Mouse (Mus musculus) left cerebral cortex, adult 9 months (tissue): ENCODE measurements at regions not wholly inside any gene's neighbourhood (a gene's known extent, or its start where the extent isn't known, plus 50 kb on each side); places are given as distances from the start of the nearest gene placed in this dataset.

Source experiments
- DNase-seq, 2 experiments: peaks; one replicate each; pipeline ENCODE4 v3.0.0; 2022; ENCODE audit warnings: low spot score in 2 of 2

- DNase-seq: peak in 1 of 2 experiments; percentile 8
These were observed 662.4 kb upstream of the Jmjd1c start for GRCm38 (mm10) chr10:66433490-66433889.

GRCm38 (mm10) chr10:66470684-66471083 lies 625.2 kb upstream of the Jmjd1c start:
- DNase-seq: peak in 1 of 2 experiments; percentile 20

GRCm38 (mm10) chr10:66472038-66472437 lies 623.9 kb upstream of the Jmjd1c start:
- no peak for DNase-seq

DNA sequence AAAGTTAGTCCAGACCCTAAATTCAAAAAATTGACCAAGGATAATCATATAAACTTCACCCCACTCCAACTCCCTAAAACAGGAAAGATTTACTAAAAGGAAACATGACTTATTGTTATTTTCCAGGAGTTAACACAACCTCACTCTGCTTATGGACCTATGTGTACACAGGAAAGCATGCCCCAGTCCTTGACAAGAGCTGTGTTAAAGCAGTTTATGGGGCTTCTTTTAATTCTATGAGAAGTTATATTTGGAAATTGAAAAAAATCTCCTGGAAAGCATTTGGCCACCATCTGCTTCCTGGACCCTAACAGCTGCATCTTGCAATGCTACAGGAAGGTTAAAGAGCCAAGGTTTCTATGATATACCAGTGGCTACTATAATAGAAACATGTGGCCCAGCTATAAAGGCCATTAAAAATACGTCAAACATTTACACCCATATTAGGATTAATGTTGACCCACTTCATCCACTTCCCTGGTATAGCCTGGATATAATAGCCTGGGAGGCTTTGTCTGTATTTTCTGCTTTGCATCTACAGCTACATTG lies 620.7 kb upstream of the Jmjd1c start:
- DNase-seq: no peak

DNA sequence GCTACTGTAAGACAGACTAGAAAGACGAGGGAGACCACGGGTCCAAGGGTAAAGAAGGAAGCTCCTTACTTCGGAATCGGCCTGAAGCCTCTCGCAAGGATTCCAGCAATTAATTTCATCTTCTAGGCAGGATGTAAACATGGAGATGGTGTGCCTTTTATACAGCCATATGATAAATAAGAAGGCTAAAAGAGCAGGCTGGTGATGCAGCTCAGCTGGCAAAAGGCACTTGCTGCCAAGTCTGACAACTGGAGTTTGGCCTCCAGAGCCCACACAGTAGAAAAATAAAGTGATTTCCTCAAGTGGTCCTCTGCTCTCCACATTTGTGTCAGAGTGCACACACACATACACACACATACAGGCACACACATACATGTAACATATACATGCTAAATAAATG lies 605.1 kb upstream of the Jmjd1c start:
- DNase-seq: no peak

DNA sequence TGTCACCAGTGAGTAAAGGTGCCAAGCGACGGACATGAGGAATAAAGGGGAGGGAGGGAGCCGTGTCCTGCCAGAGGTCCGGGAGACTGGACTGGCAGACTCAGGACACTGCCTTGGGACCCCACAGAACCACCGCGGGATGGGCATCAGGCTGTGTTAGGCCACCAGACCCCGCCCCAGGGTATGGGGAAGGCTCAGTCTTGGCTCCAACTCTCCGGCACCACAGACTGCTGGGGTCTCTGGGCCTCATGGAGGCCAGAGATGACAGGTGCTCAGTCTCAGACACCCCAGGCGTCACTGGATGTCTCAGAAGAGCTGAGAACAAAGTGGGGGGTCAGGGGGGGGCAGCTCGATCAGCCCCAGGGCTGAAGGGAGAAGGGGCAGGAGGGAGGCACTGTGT lies 604.1 kb upstream of the Jmjd1c start:
- DNase-seq: no peak

- no peak for DNase-seq
These were observed 556.1 kb upstream of the Jmjd1c start for GRCm38 (mm10) chr10:66539846-66540245.

DNA sequence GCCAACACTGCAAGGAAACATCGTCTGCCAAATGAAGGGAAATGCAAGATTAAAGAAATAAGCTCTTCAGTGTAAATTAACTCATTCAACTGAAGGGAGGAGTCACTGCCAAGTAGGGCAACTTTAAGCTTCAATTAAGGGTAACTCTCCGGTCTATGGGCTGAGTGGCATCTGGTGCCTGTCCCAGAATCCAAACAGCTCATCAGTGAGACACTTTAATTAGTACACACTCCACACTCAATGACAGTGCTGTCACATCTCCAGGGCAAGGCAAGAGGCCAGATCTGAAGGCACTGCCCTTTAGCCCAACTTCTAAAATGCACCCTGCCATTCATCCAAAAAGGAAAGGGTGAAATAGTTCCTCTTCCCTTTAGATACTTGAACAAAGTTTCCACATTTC lies 549.3 kb upstream of the Jmjd1c start:
- no peak for DNase-seq

- DNase-seq: no peak
These were observed 548.3 kb upstream of the Jmjd1c start for GRCm38 (mm10) chr10:66547660-66548059.

DNA sequence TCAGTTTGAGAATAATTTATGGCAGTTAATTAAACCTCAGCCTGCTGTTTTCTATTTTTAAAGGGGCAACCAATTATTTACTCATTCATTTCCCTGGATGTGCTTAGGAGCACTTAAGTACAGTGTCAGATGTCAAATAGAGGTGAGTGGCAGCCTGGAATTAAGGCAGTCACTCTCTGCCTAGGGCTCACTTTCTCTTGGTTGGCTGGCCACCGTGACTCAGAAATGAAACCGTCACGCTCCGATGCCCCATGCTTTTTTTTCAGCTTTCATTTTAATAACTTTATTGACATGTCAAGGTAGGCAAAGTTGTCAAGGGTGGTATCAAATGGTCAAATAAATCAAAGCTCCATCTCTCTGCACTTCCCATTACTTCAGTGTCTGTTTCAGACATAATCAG lies 547.9 kb upstream of the Jmjd1c start:
- no peak for DNase-seq

GRCm38 (mm10) chr10:66552919-66553318 lies 543.0 kb upstream of the Jmjd1c start:
- DNase-seq: no peak

DNA sequence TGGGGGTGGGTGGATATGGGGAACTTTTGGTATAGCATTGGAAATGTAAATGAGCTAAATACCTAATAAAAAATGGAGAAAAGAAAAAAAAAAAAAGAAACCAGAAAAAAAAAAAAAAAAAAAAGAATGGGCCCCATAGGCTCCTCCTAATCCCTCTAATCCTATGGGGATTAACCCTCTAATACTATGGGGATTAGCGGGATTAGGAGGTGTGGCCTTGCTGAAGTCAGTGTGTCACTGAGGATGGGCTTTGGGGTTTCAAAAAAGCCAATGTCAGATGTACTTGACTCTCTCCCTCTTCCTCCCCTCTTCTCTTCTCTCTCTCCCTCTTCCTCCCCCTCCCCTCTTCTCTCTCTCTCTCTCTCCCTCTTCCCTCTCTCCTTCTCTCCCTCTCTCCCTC lies 541.7 kb upstream of the Jmjd1c start:
- DNase-seq: no peak

GRCm38 (mm10) chr10:66558097-66558840 lies 537.7 kb upstream of the Jmjd1c start:
- DNase-seq: no peak

DNA sequence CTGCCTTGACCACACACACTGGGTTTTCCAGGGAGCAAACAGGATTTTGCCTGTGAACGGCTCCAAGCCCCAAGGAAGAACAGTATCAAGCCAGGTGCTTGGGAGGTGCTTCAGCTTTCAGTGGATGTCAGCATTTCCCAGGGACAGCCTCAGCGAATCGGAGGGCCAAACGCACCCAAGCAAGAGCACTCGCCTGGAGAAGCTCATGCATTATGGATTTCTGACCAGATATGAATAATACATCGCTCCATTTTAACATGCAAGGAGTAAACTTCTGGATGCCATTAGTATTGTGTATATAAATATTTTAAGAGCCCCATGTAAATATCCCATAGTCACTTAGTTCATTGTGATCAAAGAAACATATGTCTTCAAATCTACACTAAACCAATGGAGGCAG lies 530.6 kb upstream of the Jmjd1c start:
- no peak for DNase-seq

DNA sequence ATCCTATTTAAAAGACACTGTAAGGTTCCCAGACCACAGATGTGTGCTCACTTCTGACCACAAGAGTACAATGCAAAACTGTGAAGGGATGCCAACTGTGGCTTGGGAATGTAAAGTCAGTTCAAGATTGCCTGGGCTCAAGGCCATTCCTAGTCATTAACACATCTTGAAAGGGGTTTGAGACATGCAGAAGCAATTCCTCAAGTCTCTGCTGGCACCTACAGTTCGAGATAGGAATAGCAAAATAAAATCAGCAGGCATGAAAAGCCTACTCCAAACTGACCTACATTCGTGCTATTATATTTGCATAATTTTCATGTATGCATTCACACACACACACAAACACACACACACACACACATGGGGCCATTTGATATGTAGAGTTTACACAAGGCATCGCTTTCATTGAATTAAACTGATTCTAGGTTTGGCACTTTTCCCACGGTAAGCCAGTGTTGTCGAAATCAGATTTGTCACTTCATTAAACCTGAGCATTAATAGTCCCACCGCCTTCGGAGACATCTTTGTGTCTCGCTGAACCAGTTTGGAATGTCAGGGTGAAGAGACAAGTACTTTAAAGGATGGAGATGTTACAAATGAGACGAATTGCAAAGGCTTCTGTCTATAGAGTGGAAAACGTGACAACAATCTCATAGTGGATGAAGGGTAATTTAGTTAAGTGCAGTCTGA lies 520.9 kb upstream of the Jmjd1c start:
- peak in 1 of 2 experiments; percentile 28 for DNase-seq

- no peak for DNase-seq
These were observed 502.9 kb upstream of the Jmjd1c start for GRCm38 (mm10) chr10:66593001-66593400.

- DNase-seq: no peak
These were observed 502.4 kb upstream of the Jmjd1c start for GRCm38 (mm10) chr10:66593506-66593905.

DNA sequence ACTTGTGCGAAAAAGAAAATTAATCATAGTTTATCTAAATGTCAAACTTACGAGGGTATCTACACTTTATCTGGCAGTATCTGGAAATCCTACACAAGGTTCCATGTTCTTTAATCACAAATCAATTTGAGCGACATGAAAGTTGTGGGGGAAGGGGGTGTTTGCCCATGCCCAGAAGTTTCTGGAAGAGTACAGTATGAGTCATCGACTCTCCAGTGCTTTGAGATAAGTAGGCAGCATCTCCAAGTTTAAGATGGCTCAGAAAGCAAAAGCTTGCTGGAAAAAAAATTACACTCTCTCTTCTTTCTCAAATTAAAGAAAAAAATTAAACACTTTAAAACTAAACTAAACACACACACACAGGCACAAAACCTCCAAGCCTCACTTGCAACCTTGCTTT lies 498.0 kb upstream of the Jmjd1c start:
- peak in 1 of 2 experiments; percentile 19 for DNase-seq

GRCm38 (mm10) chr10:66607141-66607540 lies 488.8 kb upstream of the Jmjd1c start:
- no peak for DNase-seq

DNA sequence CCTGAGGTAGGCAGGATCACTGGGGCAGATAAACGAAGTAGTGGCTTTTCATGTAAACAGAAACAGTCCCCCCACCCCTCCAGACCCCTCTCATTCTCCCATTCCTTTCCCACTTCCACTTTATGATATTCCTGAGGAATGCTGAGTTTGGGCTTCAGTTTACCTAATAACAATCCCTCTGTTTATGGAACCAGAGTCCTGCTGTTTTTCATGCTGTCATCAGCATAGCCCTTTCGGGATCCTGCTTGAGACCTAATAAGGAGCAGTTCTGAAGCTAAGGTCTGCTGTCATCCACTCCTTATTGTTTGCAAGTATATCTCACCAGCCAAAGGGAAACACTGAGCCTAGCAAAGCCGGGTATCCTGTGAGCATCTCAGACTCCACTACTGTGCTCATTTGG lies 479.6 kb upstream of the Jmjd1c start:
- DNase-seq: no peak

DNA sequence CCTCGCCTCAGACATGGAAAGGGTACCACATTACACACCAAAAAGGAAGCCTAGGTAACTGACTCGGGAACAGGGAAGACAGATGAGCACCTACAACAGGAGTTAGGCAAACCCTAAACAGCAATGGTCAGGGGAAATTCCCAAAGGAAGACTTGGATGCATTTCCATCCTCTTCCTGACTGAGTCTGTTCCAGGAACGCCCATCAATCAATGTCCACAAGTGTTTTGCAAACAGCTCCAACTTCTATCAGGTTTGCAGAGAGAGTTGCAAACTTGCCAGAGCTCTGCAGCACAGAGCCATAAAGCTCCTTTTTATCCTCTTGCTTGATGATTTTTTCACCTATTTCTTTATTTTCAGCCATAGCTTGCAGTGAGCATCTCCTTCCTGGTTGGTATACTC lies 464.9 kb upstream of the Jmjd1c start:
- DNase-seq: no peak

- peak in 1 of 2 experiments; percentile 66 for DNase-seq
These were observed 454.8 kb upstream of the Jmjd1c start for GRCm38 (mm10) chr10:66640890-66641847.
